ENCODE assay signal across 15 mouse cellular contexts in genomic region chr11:51632130-51632753, GRCm38 (mm10). TPM values are rescaled to one million over a fixed set of nuclear protein-coding genes. Genes with fewer than 3 reads are reported as not detected.
DNase-seq lines count a peak whose midpoint lies in the region; ATAC-seq and TF ChIP-seq lines count a peak whose summit lies in the region.
"Had no signal": no experiment of that assay in that cellular context is flagged by ENCODE, and none has a peak within 500 bp of the region (broad histone marks: within the 10 kb centered on the region; RNA-seq: fewer than 3 reads in every experiment).

No protein-coding gene starts in this region.

- no peak overlapping the region for H3K4me2 ChIP-seq in limb, embryonic 14.5 days (replicated peaks; ENCODE audit: low read depth, low read length, severe bottlenecking)
- H3K4me2 ChIP-seq in kidney, embryonic 16.5 days (replicated peaks; ENCODE audit: low read depth, low read length) = no peak overlapping the region
- H3K4me2 ChIP-seq: embryonic facial prominence, embryonic 12.5 days; forebrain, embryonic 12.5 days; hindbrain, embryonic 14.5 days; liver, embryonic 15.5 days had no signal

- peaks cover 19% of the 10 kb centered on the region for H3K36me3 ChIP-seq in limb, embryonic 14.5 days (ENCODE audit: control insufficient read depth, insufficient read depth, low read length)
- H3K36me3 ChIP-seq in limb, embryonic 10.5 days = peaks cover 24% of the 10 kb centered on the region
- peaks cover 12% of the 10 kb centered on the region for H3K36me3 ChIP-seq in kidney, embryonic 16.5 days (ENCODE audit: insufficient read depth, low read length)

- no peaks in the 10 kb centered on the region for H3K9me3 ChIP-seq in limb, embryonic 14.5 days (ENCODE audit: control insufficient read depth, low read length)
- no peaks in the 10 kb centered on the region for H3K9me3 ChIP-seq in limb, embryonic 10.5 days (replicated peaks)
- H3K9me3 ChIP-seq in kidney, embryonic 16.5 days (ENCODE audit: low read length) = no peaks in the 10 kb centered on the region
- H3K9me3 ChIP-seq: embryonic facial prominence, embryonic 12.5 days; forebrain, embryonic 12.5 days; liver, embryonic 15.5 days had no signal

- H3K27ac ChIP-seq in limb, embryonic 14.5 days (replicated peaks; ENCODE audit: low read depth, low read length) = 0 out of 2 replicates have a peak overlapping the region, but pooled peaks have one; percentile 38
- H3K27ac ChIP-seq in limb, embryonic 10.5 days = no peak overlapping the region
- H3K27ac ChIP-seq in kidney, embryonic 16.5 days (ENCODE audit: low read length) = peak overlapping the region; percentile 43
- H3K27ac ChIP-seq: embryonic facial prominence, embryonic 12.5 days; forebrain, embryonic 12.5 days; gastrocnemius, adult 2 months; hindbrain, embryonic 14.5 days; liver, embryonic 15.5 days; stomach, postnatal 0 days had no signal

- 85% methylated on average over 6 of the region's 6 CpGs for WGBS in limb, embryonic 14.5 days
- WGBS in limb, embryonic 10.5 days = 93% methylated on average over 6 of the region's 6 CpGs
- WGBS in kidney, embryonic 16.5 days = 57% methylated on average over 6 of the region's 6 CpGs

- H3K9ac ChIP-seq in limb, embryonic 14.5 days (ENCODE audit: low read depth, low read length, severe bottlenecking) = no peak overlapping the region
- H3K9ac ChIP-seq in kidney, embryonic 16.5 days (replicated peaks; ENCODE audit: low read length) = no peak overlapping the region
- H3K9ac ChIP-seq: embryonic facial prominence, embryonic 12.5 days; forebrain, embryonic 12.5 days; hindbrain, embryonic 14.5 days; liver, embryonic 15.5 days had no signal

- H3K27me3 ChIP-seq in limb, embryonic 14.5 days (ENCODE audit: control insufficient read depth, insufficient read depth, low read length) = no peaks in the 10 kb centered on the region
- no peaks in the 10 kb centered on the region for H3K27me3 ChIP-seq in limb, embryonic 10.5 days (ENCODE audit: low read depth, poor library complexity, severe bottlenecking)
- H3K27me3 ChIP-seq in kidney, embryonic 16.5 days (ENCODE audit: insufficient read depth, low read length) = no peaks in the 10 kb centered on the region
- H3K27me3 ChIP-seq: embryonic facial prominence, embryonic 12.5 days; forebrain, embryonic 12.5 days; liver, embryonic 15.5 days had no signal

- no peak overlapping the region for H3K4me3 ChIP-seq in limb, embryonic 14.5 days (replicated peaks; ENCODE audit: low read length)
- no peak overlapping the region for H3K4me3 ChIP-seq in limb, embryonic 10.5 days
- H3K4me3 ChIP-seq in kidney, embryonic 16.5 days (ENCODE audit: low read length) = no peak overlapping the region
- H3K4me3 ChIP-seq: embryonic facial prominence, embryonic 12.5 days; forebrain, embryonic 12.5 days; gastrocnemius, adult 2 months; liver, embryonic 15.5 days had no signal

- ATAC-seq in limb, embryonic 14.5 days (ENCODE audit: low FRiP score, low read depth) = no peak
- peak; percentile 22; the same call in 1 of the 2 replicates for ATAC-seq in kidney, embryonic 16.5 days (ENCODE audit: low FRiP score, low TSS enrichment)
- no peak for ATAC-seq in activated CD4-positive, CD25-positive, alpha-beta regulatory T cell, adult 4 months

- TF ChIP-seq POLR2A in limb, embryonic 14.5 days (IDR thresholded peaks at IDR 0.05; ENCODE audit: borderline replicate concordance, extremely low read depth, insufficient read depth, insufficient read length) = no peak

- DNase-seq in adrenal gland, adult 2 months = peak; percentile 62
- DNase-seq in adrenal gland, postnatal 4 days (ENCODE audit: low spot score in 2 of 2) = no peak
- DNase-seq in limb, embryonic 14.5 days (ENCODE audit: low spot score) = no peak
- DNase-seq in limb, embryonic 10.5 days (ENCODE audit: low spot score) = no peak
- DNase-seq in 416B (ENCODE audit: low read depth) = peak; percentile 88
- no peak for DNase-seq in cerebellum, postnatal 25 days
- DNase-seq: cerebellum, adult 8-10 months; gastrocnemius, adult 2 months had no signal

- peaks cover 10% of the 10 kb centered on the region for H3K4me1 ChIP-seq in limb, embryonic 14.5 days (ENCODE audit: control insufficient read depth, insufficient read depth, low read length)
- peaks cover 30% of the 10 kb centered on the region for H3K4me1 ChIP-seq in limb, embryonic 10.5 days
- H3K4me1 ChIP-seq in kidney, embryonic 16.5 days (ENCODE audit: insufficient read depth, low read length) = peaks cover 32% of the 10 kb centered on the region

RNA-seq across cellular contexts. Expression of gene Rmnd5b, which starts 3.5 kb away (rescaled TPM):
- total RNA-seq in adrenal gland, adult 2 months (2021) = 10 to 100 TPM; 44.0 to 61.9 TPM
- 201 and 250 TPM in 2 replicates for polyA plus RNA-seq in adrenal gland, adult 2 months (2012; rRNA removed)
- 10 to 100 TPM; 41.5 to 50.0 TPM for total RNA-seq in adrenal gland, postnatal 4 days (2021)
- 49.3 and 57.9 TPM in 2 replicates for polyA plus RNA-seq in limb, embryonic 14.5 days (2012; rRNA removed)
- 57.4 and 59.7 TPM in 2 replicates for polyA plus RNA-seq in limb, embryonic 14.5 days (2014; fragmentation: Nextera tagmentation; extraction: Ambion mirVana)
- 37.1 and 42.1 TPM in 2 replicates for polyA plus RNA-seq in limb, embryonic 10.5 days (2016; fragmentation: Nextera tagmentation; extraction: Ambion mirVana)
- 48.9 and 51.9 TPM in 2 replicates for polyA plus RNA-seq in kidney, embryonic 16.5 days (2015; fragmentation: Nextera tagmentation; extraction: Ambion mirVana)
- 10 to 100 TPM; 33.3 to 38.6 TPM for polyA plus RNA-seq in activated CD4-positive, CD25-positive, alpha-beta regulatory T cell, adult 4 months (2017; shearing (Covaris generic))

RNA-seq across cellular contexts. Expression of gene Nhp2, which starts 12.7 kb away (rescaled TPM):
- 10 to 100 TPM; 76.3 to 79.4 TPM for total RNA-seq in adrenal gland, adult 2 months (2021)
- 41.8 and 48.3 TPM in 2 replicates for polyA plus RNA-seq in adrenal gland, adult 2 months (2012; rRNA removed)
- total RNA-seq in adrenal gland, postnatal 4 days (2021) = 10 to 100 TPM; 73.2 to 74.9 TPM
- polyA plus RNA-seq in limb, embryonic 14.5 days (2012; rRNA removed) = 77.9 and 89.0 TPM in 2 replicates
- polyA plus RNA-seq in limb, embryonic 14.5 days (2014; fragmentation: Nextera tagmentation; extraction: Ambion mirVana) = 165 and 176 TPM in 2 replicates
- 230 and 312 TPM in 2 replicates for polyA plus RNA-seq in limb, embryonic 10.5 days (2016; fragmentation: Nextera tagmentation; extraction: Ambion mirVana)
- polyA plus RNA-seq in kidney, embryonic 16.5 days (2015; fragmentation: Nextera tagmentation; extraction: Ambion mirVana) = 156 and 158 TPM in 2 replicates
- 100 to 1,000 TPM; 128 to 145 TPM for polyA plus RNA-seq in activated CD4-positive, CD25-positive, alpha-beta regulatory T cell, adult 4 months (2017; shearing (Covaris generic))

RNA-seq across cellular contexts. Expression of gene N4bp3, which starts 18.4 kb away (rescaled TPM):
- 1 to 10 TPM; 5.3 to 9.3 TPM for total RNA-seq in adrenal gland, adult 2 months (2021)
- 10.5 and 15.1 TPM in 2 replicates for polyA plus RNA-seq in adrenal gland, adult 2 months (2012; rRNA removed)
- 10 to 100 TPM; 19.8 to 26.5 TPM for total RNA-seq in adrenal gland, postnatal 4 days (2021)
- polyA plus RNA-seq in limb, embryonic 14.5 days (2012; rRNA removed) = 22.9 and 27.2 TPM in 2 replicates
- polyA plus RNA-seq in limb, embryonic 14.5 days (2014; fragmentation: Nextera tagmentation; extraction: Ambion mirVana) = 28.4 and 33.1 TPM in 2 replicates
- 27.9 and 34.3 TPM in 2 replicates for polyA plus RNA-seq in limb, embryonic 10.5 days (2016; fragmentation: Nextera tagmentation; extraction: Ambion mirVana)
- polyA plus RNA-seq in kidney, embryonic 16.5 days (2015; fragmentation: Nextera tagmentation; extraction: Ambion mirVana) = 30.9 and 34.1 TPM in 2 replicates
- 1 to 10 TPM; 1.7 to 2.1 TPM for polyA plus RNA-seq in activated CD4-positive, CD25-positive, alpha-beta regulatory T cell, adult 4 months (2017; shearing (Covaris generic))

RNA-seq across cellular contexts. Expression of gene D930048N14Rik, which starts 18.5 kb away (rescaled TPM):
- 1 to 10 TPM; 1.0 to 2.4 TPM for total RNA-seq in adrenal gland, adult 2 months (2021)
- polyA plus RNA-seq in adrenal gland, adult 2 months (2012; rRNA removed) = 5.0 and 6.1 TPM in 2 replicates
- total RNA-seq in adrenal gland, postnatal 4 days (2021) = 1 to 10 TPM; 3.5 to 4.1 TPM
- 13.0 and 15.0 TPM in 2 replicates for polyA plus RNA-seq in limb, embryonic 14.5 days (2012; rRNA removed)
- 4.2 and 4.5 TPM in 2 replicates for polyA plus RNA-seq in limb, embryonic 14.5 days (2014; fragmentation: Nextera tagmentation; extraction: Ambion mirVana)
- 3.2 and 4.1 TPM in 2 replicates for polyA plus RNA-seq in limb, embryonic 10.5 days (2016; fragmentation: Nextera tagmentation; extraction: Ambion mirVana)
- 4.0 and 4.5 TPM in 2 replicates for polyA plus RNA-seq in kidney, embryonic 16.5 days (2015; fragmentation: Nextera tagmentation; extraction: Ambion mirVana)
- polyA plus RNA-seq in activated CD4-positive, CD25-positive, alpha-beta regulatory T cell, adult 4 months (2017; shearing (Covaris generic)) = 1 to 10 TPM in 1 of 2 experiments, under 1 TPM in 1; 0.60 to 1.1 TPM

RNA-seq across cellular contexts. Expression of gene Hnrnpab, which starts 25.6 kb away (rescaled TPM):
- 100 to 1,000 TPM; 266 to 294 TPM for total RNA-seq in adrenal gland, adult 2 months (2021)
- polyA plus RNA-seq in adrenal gland, adult 2 months (2012; rRNA removed) = 234 and 286 TPM in 2 replicates
- total RNA-seq in adrenal gland, postnatal 4 days (2021) = 100 to 1,000 TPM; 350 to 387 TPM
- 465 and 516 TPM in 2 replicates for polyA plus RNA-seq in limb, embryonic 14.5 days (2012; rRNA removed)
- polyA plus RNA-seq in limb, embryonic 14.5 days (2014; fragmentation: Nextera tagmentation; extraction: Ambion mirVana) = 480 and 522 TPM in 2 replicates
- 723 and 764 TPM in 2 replicates for polyA plus RNA-seq in limb, embryonic 10.5 days (2016; fragmentation: Nextera tagmentation; extraction: Ambion mirVana)
- polyA plus RNA-seq in kidney, embryonic 16.5 days (2015; fragmentation: Nextera tagmentation; extraction: Ambion mirVana) = 343 and 374 TPM in 2 replicates
- polyA plus RNA-seq in activated CD4-positive, CD25-positive, alpha-beta regulatory T cell, adult 4 months (2017; shearing (Covaris generic)) = 10 to 100 TPM; 39.0 to 43.1 TPM

Comparison
In these comparisons a context has a peak if more than half of its experiments do, and no peak if none do; other contexts are left out.
1. DNase-seq: peak in adrenal gland, adult 2 months (single experiment) and 416B (single experiment); none in adrenal gland, postnatal 4 days (0 of 2), limb, embryonic 14.5 days (single experiment), limb, embryonic 10.5 days (single experiment) and cerebellum, postnatal 25 days (0 of 2).